Mouse (Mus musculus) myocyte (in vitro differentiated cells): ENCODE measurements around the gene Tmem255b. TPM values are rescaled to one million over a fixed set of nuclear protein-coding genes. Genes with fewer than 3 reads are reported as not detected.

Source experiments
- H3K27me3 ChIP-seq: one replicate; pipeline ENCODE4 v1.6.1; 2011; ENCODE audit not compliant: control insufficient read depth, insufficient read depth, insufficient read length
- H3K36me3 ChIP-seq: one replicate; pipeline ENCODE4 v1.6.1; 2011; ENCODE audit not compliant: control insufficient read depth, insufficient read depth
- H3K4me2 ChIP-seq: one replicate; pipeline ENCODE4 v1.6.1; 2011; ENCODE audit warnings: low read depth, control low read depth
- H3K4me3 ChIP-seq: one replicate; pipeline ENCODE4 v1.5.1; 2011; ENCODE audit warnings: mild to moderate bottlenecking, control low read depth, moderate library complexity
- H3K79me2 ChIP-seq: one replicate; pipeline ENCODE4 v1.6.1; 2011; ENCODE audit not compliant: control insufficient read depth, insufficient read depth
- H3ac ChIP-seq: one replicate; pipeline ENCODE4 v1.6.1; 2011; ENCODE audit not compliant: control insufficient read depth, insufficient read length
- CEBPB ChIP-seq: IDR thresholded peaks from 2 replicates; pipeline ENCODE4 v1.6.1; 2011; ENCODE audit warnings: mild to moderate bottlenecking, moderate library complexity; ENCODE audit not compliant: poor library complexity, insufficient read depth, severe bottlenecking
- E2F4 ChIP-seq: IDR thresholded peaks from one replicate; pipeline ENCODE4 v1.6.1; 2011; ENCODE audit warnings: mild to moderate bottlenecking, control low read depth, moderate library complexity; ENCODE audit not compliant: insufficient read depth
- MAX ChIP-seq: IDR thresholded peaks from one replicate; pipeline ENCODE4 v1.6.1; 2011; ENCODE audit warnings: low read depth, mild to moderate bottlenecking, control low read depth
- MYOD1 ChIP-seq, 3 experiments: IDR thresholded peaks; one replicate each; pipeline ENCODE4 v1.6.1; 2011; ENCODE audit warnings: control low read depth in 2 of 3, low read depth in 2 of 3, mild to moderate bottlenecking in 2 of 3, moderate library complexity in 1 of 3; ENCODE audit not compliant: insufficient read length in 2 of 3, control insufficient read depth in 1 of 3
- MYOG ChIP-seq, 3 experiments: IDR thresholded peaks; one replicate each; pipeline ENCODE4 v1.6.1; 2011; ENCODE audit warnings: control low read depth in 2 of 3, low read depth in 2 of 3, mild to moderate bottlenecking in 2 of 3; ENCODE audit not compliant: insufficient read length in 2 of 3, control insufficient read depth in 1 of 3, insufficient read depth in 1 of 3
- POLR2A ChIP-seq: IDR thresholded peaks from one replicate; pipeline ENCODE4 v1.6.1; 2011; ENCODE audit warnings: low read depth, mild to moderate bottlenecking, control low read depth, moderate library complexity; ENCODE audit not compliant: insufficient read length
- POLR2AphosphoS2 ChIP-seq: IDR thresholded peaks from one replicate; pipeline ENCODE4 v1.6.1; 2011; ENCODE audit warnings: low read depth, control low read depth; ENCODE audit not compliant: insufficient read length
- REST ChIP-seq: IDR thresholded peaks from one replicate; pipeline ENCODE4 v1.6.1; 2011; ENCODE audit warnings: mild to moderate bottlenecking, control low read depth, moderate library complexity; ENCODE audit not compliant: insufficient read depth, insufficient read length
- SRF ChIP-seq: IDR thresholded peaks from one replicate; pipeline ENCODE4 v1.6.1; 2011; ENCODE audit warnings: low read depth; ENCODE audit not compliant: control insufficient read depth, insufficient read length
- TCF12 ChIP-seq: IDR thresholded peaks from one replicate; pipeline ENCODE4 v1.6.1; 2011; ENCODE audit warnings: mild to moderate bottlenecking, control low read depth; ENCODE audit not compliant: poor library complexity, insufficient read depth, severe bottlenecking
- TCF3 ChIP-seq: IDR thresholded peaks from one replicate; pipeline ENCODE4 v1.6.1; 2011; ENCODE audit warnings: low read depth, control low read depth; ENCODE audit not compliant: insufficient read length
- USF1 ChIP-seq: IDR thresholded peaks from one replicate; pipeline ENCODE4 v1.6.1; 2011; ENCODE audit warnings: low read depth, mild to moderate bottlenecking, control low read depth, moderate library complexity
- polyA plus RNA-seq: library from polyadenylated mRNA; unstranded; fragments of >200 nt; fragmentation: generic; extraction: Trizol; gene quantifications from one replicate; pipeline ENCODE4 v1.2.1, GENCODE M21; 2012; ENCODE audit warnings: missing spikeins

Gene Tmem255b
- polyA plus RNA-seq, 1 experiment = not detected

- Histone ChIP-seq H3K36me3 (no peaks in the 10 kb centered on the region), H3K79me2 (no peaks in the 10 kb centered on the region), H3K4me2 (no peak overlapping the region), H3ac (no peak overlapping the region), H3K4me3 (no peak overlapping the region), H3K27me3 (peaks cover 66% of the 10 kb centered on the region)
- TF ChIP-seq TCF12 (no peak), MYOD1 (IDR thresholded peaks at IDR 0.05; ENCODE audit: control insufficient read depth in 1 of 3, insufficient read length in 2 of 3, low read depth in 2 of 3) (no peak), MYOG (IDR thresholded peaks at IDR 0.05; ENCODE audit: control insufficient read depth in 1 of 3, insufficient read depth in 1 of 3, insufficient read length in 2 of 3, low read depth in 2 of 3) (no peak), POLR2AphosphoS2 (no peak), MAX (no peak), SRF (no peak), POLR2A (no peak), E2F4 (no peak), REST (no peak), TCF3 (no peak)
These were observed 1.1 kb downstream of the Tmem255b start for GRCm38 (mm10) chr8:13436052-13436451.

- Histone ChIP-seq H3ac (no peak overlapping the region), H3K27me3 (peaks cover 70% of the 10 kb centered on the region), H3K79me2 (no peaks in the 10 kb centered on the region), H3K4me3 (no peak overlapping the region), H3K36me3 (no peaks in the 10 kb centered on the region), H3K4me2 (no peak overlapping the region)
- TF ChIP-seq TCF12 (no peak), MYOG (IDR thresholded peaks at IDR 0.05; ENCODE audit: control insufficient read depth in 1 of 3, insufficient read depth in 1 of 3, insufficient read length in 2 of 3, low read depth in 2 of 3) (no peak), POLR2AphosphoS2 (no peak), MYOD1 (IDR thresholded peaks at IDR 0.05; ENCODE audit: control insufficient read depth in 1 of 3, insufficient read length in 2 of 3, low read depth in 2 of 3) (no peak), TCF3 (no peak), E2F4 (no peak), SRF (no peak), POLR2A (no peak)
These were observed 2.5 kb downstream of the Tmem255b start for GRCm38 (mm10) chr8:13437531-13437930.

- H3K4me3 ChIP-seq = no peak overlapping the region
- H3K27me3 ChIP-seq = peaks cover 30% of the 10 kb centered on the region
- no peak overlapping the region for H3ac ChIP-seq
- H3K79me2 ChIP-seq = no peaks in the 10 kb centered on the region
- TF ChIP-seq MYOD1 (IDR thresholded peaks at IDR 0.05; ENCODE audit: control insufficient read depth in 1 of 3, insufficient read length in 2 of 3, low read depth in 2 of 3) (no peak), TCF3 (no peak), REST (no peak), SRF (no peak), E2F4 (no peak), TCF12 (no peak), CEBPB (no peak), USF1 (no peak), MAX (no peak), POLR2A (no peak), POLR2AphosphoS2 (no peak), MYOG (IDR thresholded peaks at IDR 0.05; ENCODE audit: control insufficient read depth in 1 of 3, insufficient read depth in 1 of 3, insufficient read length in 2 of 3, low read depth in 2 of 3) (no peak)
- H3K36me3 ChIP-seq = no peaks in the 10 kb centered on the region
- no peak overlapping the region for H3K4me2 ChIP-seq
These were observed 7.2 kb downstream of the Tmem255b start for GRCm38 (mm10) chr8:13442152-13442551.

- H3K36me3 ChIP-seq = no peaks in the 10 kb centered on the region
- TF ChIP-seq POLR2A (no peak), E2F4 (no peak), TCF12 (no peak), REST (no peak), SRF (no peak), CEBPB (no peak), MYOG (IDR thresholded peaks at IDR 0.05; ENCODE audit: control insufficient read depth in 1 of 3, insufficient read depth in 1 of 3, insufficient read length in 2 of 3, low read depth in 2 of 3) (no peak), POLR2AphosphoS2 (no peak), TCF3 (no peak), MYOD1 (IDR thresholded peaks at IDR 0.05; ENCODE audit: control insufficient read depth in 1 of 3, insufficient read length in 2 of 3, low read depth in 2 of 3) (no peak), USF1 (no peak), MAX (no peak)
- H3K4me3 ChIP-seq = no peak overlapping the region
- H3K27me3 ChIP-seq = peaks cover 5% of the 10 kb centered on the region
- H3ac ChIP-seq = no peak overlapping the region
- H3K4me2 ChIP-seq = no peak overlapping the region
- H3K79me2 ChIP-seq = no peaks in the 10 kb centered on the region
These were observed 11.5 kb downstream of the Tmem255b start for GRCm38 (mm10) chr8:13446456-13446855.

DNA sequence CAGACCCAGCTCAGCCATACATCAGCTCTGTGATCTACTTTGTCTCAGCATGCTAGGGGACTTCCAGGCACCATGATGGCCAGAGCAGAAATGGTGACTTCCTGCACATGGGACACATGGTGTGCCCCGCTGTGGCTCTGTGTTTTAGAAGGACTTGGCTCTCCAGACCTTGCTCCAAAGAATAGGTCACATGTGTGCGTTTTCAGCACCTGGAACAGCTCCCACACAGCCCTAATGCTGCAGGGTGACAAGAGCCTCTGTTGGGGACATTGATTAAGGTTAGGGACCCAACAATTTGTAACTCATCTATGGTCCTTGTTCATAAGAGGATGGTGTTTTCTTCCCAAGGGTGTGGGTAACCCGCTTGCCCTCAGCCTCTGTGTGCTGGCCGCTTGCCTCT lies 13.2 kb downstream of the Tmem255b start:
- TF ChIP-seq MAX (no peak), REST (peak; percentile 69), MYOG (IDR thresholded peaks at IDR 0.05; ENCODE audit: control insufficient read depth in 1 of 3, insufficient read depth in 1 of 3, insufficient read length in 2 of 3, low read depth in 2 of 3) (no peak), E2F4 (no peak), USF1 (peak; percentile 34)
- no peaks in the 10 kb centered on the region for H3K36me3 ChIP-seq
- H3K4me3 ChIP-seq = no peak overlapping the region
- H3K4me2 ChIP-seq = no peak overlapping the region
- no peak overlapping the region for H3ac ChIP-seq
- H3K79me2 ChIP-seq = no peaks in the 10 kb centered on the region
- no peaks in the 10 kb centered on the region for H3K27me3 ChIP-seq
